20 mouse cellular contexts compared by ENCODE assay signal in genomic region chr9:99182121-99182520, GRCm38 (mm10). TPM values are rescaled to one million over a fixed set of nuclear protein-coding genes. Genes with fewer than 3 reads are reported as not detected.
DNase-seq lines count a peak whose midpoint lies in the region; ATAC-seq and TF ChIP-seq lines count a peak whose summit lies in the region.
"Had no signal": no experiment of that assay in that cellular context is flagged by ENCODE, and none has a peak within 500 bp of the region (broad histone marks: within the 10 kb centered on the region; RNA-seq: fewer than 3 reads in every experiment).

No protein-coding gene starts in this region.

- peak; percentile 79 for ATAC-seq in liver, embryonic 13.5 days (ENCODE audit: low read depth)
- ATAC-seq in megakaryocyte, adult 5-6 weeks (ENCODE audit: poor library complexity, severe bottlenecking): peak; percentile 73
- no peak for ATAC-seq in hindbrain, embryonic 11.5 days (ENCODE audit: low FRiP score)
- ATAC-seq: inflammation-experienced regulatory T-cells, adult 6 months; midbrain, embryonic 16.5 days had no signal

- DNase-seq in MEL (ENCODE audit: low read depth, low spot score): peak; percentile 81
- peak; percentile 78 for DNase-seq in c-Kit-positive CD71-negative TER-119-negative erythroid progenitor cells, embryonic 14.5 days (ENCODE audit: low read depth)
- peak; percentile 40 for DNase-seq in liver, embryonic 13.5 days
- DNase-seq in kidney, adult 8-10 months: no peak
- DNase-seq in hindbrain, embryonic 11.5 days (ENCODE audit: low spot score): no peak
- DNase-seq in midbrain, embryonic 10.5 days (ENCODE audit: low spot score): no peak
- DNase-seq: adrenal gland, postnatal 10 days; cerebellum, adult 11-12 months; gastrocnemius, postnatal 25 days; kidney, postnatal 14 days; thymus, postnatal 36 days had no signal

- 14% methylated on average over 7 of the region's 7 CpGs for WGBS in liver, embryonic 13.5 days (ENCODE audit: insufficient replicate concordance)
- 95% methylated on average over 7 of the region's 7 CpGs for WGBS in hindbrain, embryonic 11.5 days
- 87% methylated on average over 7 of the region's 7 CpGs for WGBS in midbrain, embryonic 10.5 days

- TF ChIP-seq CTCF in MEL (IDR thresholded peaks at IDR 0.05 in 2 of 3, conservative IDR thresholded peaks at IDR 0.05 in 1 of 3; ENCODE audit: control insufficient read depth in 1 of 3, insufficient read depth in 1 of 3, low read depth in 2 of 3, low read length in 3 of 3, poor library complexity in 1 of 3, severe bottlenecking in 1 of 3): no peak

- peak; percentile 80 to 91 for TF ChIP-seq EP300 in MEL (IDR thresholded peaks at IDR 0.05; ENCODE audit: low read depth in 1 of 2, low read length in 2 of 2)

- H3K27me3 ChIP-seq in MEL (ENCODE audit: control insufficient read depth in 1 of 2, insufficient read depth in 2 of 2, low read length in 2 of 2): no peaks in the 10 kb centered on the region; a peak in 2 of 4 replicates
- H3K27me3 ChIP-seq in liver, embryonic 13.5 days: no peaks in the 10 kb centered on the region
- no peaks in the 10 kb centered on the region for H3K27me3 ChIP-seq in hindbrain, embryonic 11.5 days (ENCODE audit: control insufficient read depth, insufficient read depth, low read length)
- H3K27me3 ChIP-seq in midbrain, embryonic 10.5 days (ENCODE audit: low read depth, poor library complexity, severe bottlenecking): no peaks in the 10 kb centered on the region
- H3K27me3 ChIP-seq: CH12.LX; neural tube, embryonic 15.5 days; stomach, embryonic 15.5 days had no signal

- H3K27ac ChIP-seq in MEL (ENCODE audit: control insufficient read depth, low read depth, low read length): peak overlapping the region; percentile 79
- peak overlapping the region; percentile 66 for H3K27ac ChIP-seq in liver, embryonic 13.5 days
- H3K27ac ChIP-seq in hindbrain, embryonic 11.5 days (ENCODE audit: low read depth, low read length): no peak overlapping the region
- H3K27ac ChIP-seq in midbrain, embryonic 10.5 days (replicated peaks): no peak overlapping the region
- H3K27ac ChIP-seq: neural tube, embryonic 15.5 days; stomach, embryonic 15.5 days had no signal

- no peak for TF ChIP-seq POLR2A in MEL (IDR thresholded peaks at IDR 0.05; ENCODE audit: control insufficient read depth in 1 of 2, insufficient read depth in 1 of 2, low read depth in 1 of 2, low read length in 2 of 2, poor library complexity in 1 of 2)

- H3K4me2 ChIP-seq in liver, embryonic 13.5 days: peak overlapping the region; percentile 50
- no peak overlapping the region for H3K4me2 ChIP-seq in hindbrain, embryonic 11.5 days (replicated peaks; ENCODE audit: low read depth, low read length)
- H3K4me2 ChIP-seq: neural tube, embryonic 15.5 days; stomach, embryonic 15.5 days had no signal

- no peaks in the 10 kb centered on the region for H3K9me3 ChIP-seq in MEL (replicated peaks; ENCODE audit: insufficient read depth, low read length)
- no peaks in the 10 kb centered on the region for H3K9me3 ChIP-seq in liver, embryonic 13.5 days (replicated peaks)
- no peaks in the 10 kb centered on the region for H3K9me3 ChIP-seq in hindbrain, embryonic 11.5 days (ENCODE audit: control insufficient read depth, low read length)
- H3K9me3 ChIP-seq in midbrain, embryonic 10.5 days (replicated peaks): no peaks in the 10 kb centered on the region
- H3K9me3 ChIP-seq: neural tube, embryonic 15.5 days; stomach, embryonic 15.5 days had no signal

- peak overlapping the region; percentile 21 to 27 for H3K4me3 ChIP-seq in MEL (ENCODE audit: control insufficient read depth in 1 of 2, insufficient read depth in 1 of 2, low read depth in 2 of 2, low read length in 2 of 2)
- no peak overlapping the region for H3K4me3 ChIP-seq in liver, embryonic 13.5 days (replicated peaks)
- no peak overlapping the region for H3K4me3 ChIP-seq in hindbrain, embryonic 11.5 days (ENCODE audit: low read depth, low read length)
- no peak overlapping the region for H3K4me3 ChIP-seq in midbrain, embryonic 10.5 days
- H3K4me3 ChIP-seq: neural tube, embryonic 15.5 days; stomach, embryonic 15.5 days had no signal

- no peak for TF ChIP-seq RAD21 in MEL (IDR thresholded peaks at IDR 0.05; ENCODE audit: low read depth, low read length)

- H3K36me3 ChIP-seq in MEL (ENCODE audit: control insufficient read depth in 1 of 2, insufficient read depth in 2 of 2, low read length in 2 of 2): peaks cover 0 to 15% of the 10 kb centered on the region in 2 experiments; a peak in 2 of 4 replicates
- H3K36me3 ChIP-seq in liver, embryonic 13.5 days: no peaks in the 10 kb centered on the region
- H3K36me3 ChIP-seq in hindbrain, embryonic 11.5 days (ENCODE audit: control insufficient read depth, insufficient read depth, low read length): no peaks in the 10 kb centered on the region
- no peaks in the 10 kb centered on the region for H3K36me3 ChIP-seq in midbrain, embryonic 10.5 days
- H3K36me3 ChIP-seq: neural tube, embryonic 15.5 days; stomach, embryonic 15.5 days had no signal

- H3K9ac ChIP-seq in MEL (ENCODE audit: control insufficient read depth, low read depth, low read length, poor library complexity, severe bottlenecking): peak overlapping the region; percentile 42; the same call in 1 of the 2 replicates
- 0 out of 2 replicates have a peak overlapping the region, but pooled peaks have one; percentile 0 for H3K9ac ChIP-seq in liver, embryonic 13.5 days
- H3K9ac ChIP-seq in hindbrain, embryonic 11.5 days (ENCODE audit: low read depth, low read length): no peak overlapping the region
- H3K9ac ChIP-seq: neural tube, embryonic 15.5 days; stomach, embryonic 15.5 days had no signal

- no peaks in the 10 kb centered on the region for H3K79me2 ChIP-seq in MEL (ENCODE audit: control insufficient read depth, insufficient read depth, low read length, poor library complexity)

- H3K4me1 ChIP-seq in MEL (ENCODE audit: control insufficient read depth in 1 of 2, insufficient read depth in 2 of 2, low read length in 2 of 2): peaks cover 4 to 31% of the 10 kb centered on the region in 2 experiments
- peaks cover 30% of the 10 kb centered on the region for H3K4me1 ChIP-seq in liver, embryonic 13.5 days (replicated peaks)
- no peaks in the 10 kb centered on the region for H3K4me1 ChIP-seq in hindbrain, embryonic 11.5 days (replicated peaks; ENCODE audit: control insufficient read depth, insufficient read depth, low read length)
- H3K4me1 ChIP-seq in midbrain, embryonic 10.5 days: peaks cover 5% of the 10 kb centered on the region; the same call in 1 of the 2 replicates
- H3K4me1 ChIP-seq: neural tube, embryonic 15.5 days had no signal

TF ChIP-seq in MEL, 35 proteins besides CTCF, POLR2A, EP300 and RAD21:
- TF ChIP-seq GATA1 (IDR thresholded peaks at IDR 0.05; ENCODE audit: low read depth, low read length): peak; percentile 84
- peak; percentile 94 for TF ChIP-seq TAL1 (IDR thresholded peaks at IDR 0.05; ENCODE audit: low read length)
- TF ChIP-seq MXI1 (IDR thresholded peaks at IDR 0.05; ENCODE audit: low read depth, low read length): no peak
- TF ChIP-seq USF1 (IDR thresholded peaks at IDR 0.05; ENCODE audit: low read depth, low read length): peak; percentile 46; the same call in 1 of the 2 replicates
- TF ChIP-seq CHD2 (IDR thresholded peaks at IDR 0.05; ENCODE audit: low read length): no peak
- 0 out of 2 replicates have a peak, but pooled peaks have one; percentile 13 for TF ChIP-seq TBP (IDR thresholded peaks at IDR 0.05; ENCODE audit: low read depth, low read length)
- no peak for TF ChIP-seq POLR2AphosphoS5 (IDR thresholded peaks at IDR 0.05; ENCODE audit: borderline replicate concordance, low read depth, low read length)
- no peak for TF ChIP-seq NRF1 (IDR thresholded peaks at IDR 0.05; ENCODE audit: insufficient read depth, low read depth, low read length, poor library complexity, severe bottlenecking)
- TF ChIP-seq NELFE (IDR thresholded peaks at IDR 0.05; ENCODE audit: low read depth, low read length): 0 out of 2 replicates have a peak, but pooled peaks have one; percentile 0
- TF ChIP-seq RCOR1 (IDR thresholded peaks at IDR 0.05; ENCODE audit: low read depth, low read length): no peak; the same call in 1 of the 2 replicates
- TF ChIP-seq TCF12 (IDR thresholded peaks at IDR 0.05; ENCODE audit: low read depth, low read length): peak; percentile 79
- no peak for TF ChIP-seq ZC3H11A (IDR thresholded peaks at IDR 0.05; ENCODE audit: low read depth, low read length)
- TF ChIP-seq E2F4 (IDR thresholded peaks at IDR 0.05; ENCODE audit: borderline replicate concordance, low read depth, low read length): no peak
- TF ChIP-seq JUND (IDR thresholded peaks at IDR 0.05; ENCODE audit: low read depth, low read length): no peak
- no peak for TF ChIP-seq USF2 (IDR thresholded peaks at IDR 0.05; ENCODE audit: borderline replicate concordance in 1 of 2, insufficient read depth in 1 of 2, low read depth in 1 of 2, low read length in 2 of 2)
- TF ChIP-seq POLR2AphosphoS2 (IDR thresholded peaks at IDR 0.05; ENCODE audit: low read length): no peak
- no peak for TF ChIP-seq HCFC1 (IDR thresholded peaks at IDR 0.05; ENCODE audit: low read depth, low read length)

RNA-seq across cellular contexts. Expression of gene Pik3cb, which starts 41.7 kb away (rescaled TPM):
- 2.2 and 2.4 TPM in 2 replicates for total RNA-seq in MEL (2012; rRNA removed)
- polyA plus RNA-seq in MEL (2012; ENCODE audit: insufficient read depth in 1 of 2, insufficient read length in 2 of 2, low read depth in 1 of 2, low replicate concordance in 2 of 2, missing spikeins in 1 of 2): 1 to 10 TPM in 1 of 2 experiments, not detected in 1; 7.6 TPM
- polyA plus RNA-seq in liver, embryonic 13.5 days (2015; fragmentation: Nextera tagmentation; extraction: Ambion mirVana): 2.5 and 2.6 TPM in 2 replicates
- total RNA-seq in megakaryocyte, adult 5-6 weeks (2015): 18.9 and 19.9 TPM in 2 replicates
- total RNA-seq in megakaryocyte, adult 5-6 weeks (2017): 8.2 and 10.0 TPM in 2 replicates
- polyA plus RNA-seq in hindbrain, embryonic 11.5 days (2014; fragmentation: Nextera tagmentation; extraction: Ambion mirVana): 1.5 and 2.2 TPM in 2 replicates
- polyA plus RNA-seq in midbrain, embryonic 10.5 days (2016; fragmentation: Nextera tagmentation; extraction: Ambion mirVana): 1.5 and 1.7 TPM in 2 replicates

RNA-seq across cellular contexts. Expression of gene Faiml, which starts 54.9 kb away (rescaled TPM):
- total RNA-seq in MEL (2012; rRNA removed): not detected in 2 replicates
- not detected for polyA plus RNA-seq in MEL (2012; ENCODE audit: insufficient read depth in 1 of 2, insufficient read length in 2 of 2, low read depth in 1 of 2, low replicate concordance in 2 of 2, missing spikeins in 1 of 2)
- polyA plus RNA-seq in liver, embryonic 13.5 days (2015; fragmentation: Nextera tagmentation; extraction: Ambion mirVana): not detected in 2 replicates
- not detected in 2 replicates for total RNA-seq in megakaryocyte, adult 5-6 weeks (2015)
- total RNA-seq in megakaryocyte, adult 5-6 weeks (2017): not detected in 2 replicates
- polyA plus RNA-seq in hindbrain, embryonic 11.5 days (2014; fragmentation: Nextera tagmentation; extraction: Ambion mirVana): not detected in 2 replicates
- polyA plus RNA-seq in midbrain, embryonic 10.5 days (2016; fragmentation: Nextera tagmentation; extraction: Ambion mirVana): not detected in 2 replicates
- total RNA-seq: adrenal gland, postnatal 10 days; CH12.LX; gastrocnemius, postnatal 25 days; left cerebral cortex, adult 8-10 months had no signal
- polyA plus RNA-seq: heart, postnatal 0 days; inflammation-experienced regulatory T-cells, adult 6 months; limb, embryonic 14.5 days; midbrain, embryonic 16.5 days; neural tube, embryonic 15.5 days; stomach, embryonic 15.5 days had no signal

Comparison
In these comparisons a context has a peak if more than half of its experiments do, and no peak if none do; other contexts are left out.
1. DNase-seq: peak in MEL (single experiment), c-Kit-positive CD71-negative TER-119-negative erythroid progenitor cells, embryonic 14.5 days (single experiment) and liver, embryonic 13.5 days (single experiment); none in kidney, adult 8-10 months (0 of 2), hindbrain, embryonic 11.5 days (single experiment) and midbrain, embryonic 10.5 days (single experiment).
2. H3K27ac ChIP-seq: peak in MEL (single experiment) and liver, embryonic 13.5 days (single experiment); none in hindbrain, embryonic 11.5 days (single experiment) and midbrain, embryonic 10.5 days (single experiment).
3. H3K4me3 ChIP-seq: peak in MEL (2 of 2); none in liver, embryonic 13.5 days (single experiment), hindbrain, embryonic 11.5 days (single experiment) and midbrain, embryonic 10.5 days (single experiment).